Mouse (Mus musculus) embryonic fibroblast, embryonic 13.5 days (primary cell): ENCODE data around the gene Plk5. TPM values are rescaled to one million over a fixed set of nuclear protein-coding genes. Genes with fewer than 3 reads are reported as not detected.
A peak's percentile ranks its signal among the peaks of the same experiment; 100 is the strongest.

Source experiments
- H3K27ac ChIP-seq: 2 replicates; pipeline ENCODE4 v1.5.1; 2012; ENCODE audit warnings: low read length, control low read depth, inconsistent platforms; ENCODE audit not compliant: insufficient read depth
- H3K4me1 ChIP-seq: 2 replicates; pipeline ENCODE4 v1.6.1; 2011; ENCODE audit warnings: low read length; ENCODE audit not compliant: control insufficient read depth, insufficient read depth
- H3K4me3 ChIP-seq: 2 replicates; pipeline ENCODE4 v1.5.1; 2011; ENCODE audit warnings: mild to moderate bottlenecking, control low read depth, low read length; ENCODE audit not compliant: insufficient read depth
- CTCF ChIP-seq: IDR thresholded peaks from 2 replicates; pipeline ENCODE4 v1.5.1; 2011; ENCODE audit warnings: mild to moderate bottlenecking, control low read depth, low read length, moderate library complexity, borderline replicate concordance; ENCODE audit not compliant: insufficient read depth
- POLR2A ChIP-seq: IDR thresholded peaks from 2 replicates; pipeline ENCODE4 v1.6.1; 2011; ENCODE audit warnings: low read depth, mild to moderate bottlenecking, control low read depth, low read length, moderate library complexity
- polyA plus RNA-seq: library from polyadenylated mRNA; stranded (reverse); fragments of >200 nt; gene quantifications from 2 replicates; pipeline ENCODE4 v1.2.4, GENCODE M21; 2011; ENCODE audit warnings: low read depth; ENCODE audit not compliant: missing spikeins, insufficient read length

Plk5 gene
- polyA plus RNA-seq, 1 experiment: not detected

GRCm38 (mm10) chr10:80396822-80397523, 40.7 kb downstream of the Plk5 start:
- peak overlapping the region; percentile 62; the same call in 1 of the 2 replicates for H3K4me3 ChIP-seq
- H3K27ac ChIP-seq: no peak overlapping the region
- H3K4me1 ChIP-seq: peaks cover 3% of the 10 kb centered on the region; the same call in 1 of the 2 replicates
- TF ChIP-seq POLR2A (no peak; the same call in none of the 2 replicates), CTCF (no peak)

GRCm38 (mm10) chr10:80397524-80398173, 41.4 kb downstream of the Plk5 start:
- no peak overlapping the region for H3K27ac ChIP-seq
- peak overlapping the region; percentile 62 for H3K4me3 ChIP-seq
- H3K4me1 ChIP-seq: peaks cover 3% of the 10 kb centered on the region; the same call in 1 of the 2 replicates
- no peak for TF ChIP-seq CTCF
- TF ChIP-seq POLR2A: 0 out of 2 replicates have a peak, but pooled peaks have one; percentile 4

GRCm38 (mm10) chr10:80398174-80398535, 41.9 kb downstream of the Plk5 start:
- peaks cover 3% of the 10 kb centered on the region; the same call in 1 of the 2 replicates for H3K4me1 ChIP-seq

GRCm38 (mm10) chr10:80398719-80399190, 42.5 kb downstream of the Plk5 start:
- H3K4me1 ChIP-seq: peaks cover 3% of the 10 kb centered on the region; the same call in 1 of the 2 replicates
- peak overlapping the region; percentile 62 for H3K4me3 ChIP-seq
- peak overlapping the region; percentile 89 for H3K27ac ChIP-seq
- peak; percentile 89 for TF ChIP-seq POLR2A
- no peak for TF ChIP-seq CTCF

More at GRCm38 (mm10) chr10:80398174-80398535, 41.9 kb downstream of the Plk5 start:
- TF ChIP-seq POLR2A (no peak), CTCF (no peak)
- Histone ChIP-seq H3K27ac (peak overlapping the region; percentile 84), H3K4me3 (peak overlapping the region; percentile 62)

- Histone ChIP-seq H3K4me3 (peak within 1 kb of the TSS; percentile 62), H3K4me1 (peaks cover 3% of the 10 kb centered on the region; the same call in 1 of the 2 replicates), H3K27ac (peak within 1 kb of the TSS; percentile 89)
- peak; percentile 99 for TF ChIP-seq POLR2A
- no peak for TF ChIP-seq CTCF
Observed at GRCm38 (mm10) chr10:80399191-80399972, 43.1 kb downstream of the Plk5 start, which contains the start of gene Mbd3. Gene Mbd3 (minus strand): TSS chr10:80399550.

- TF ChIP-seq CTCF: no peak
- TF ChIP-seq POLR2A: peak; percentile 13; the same call in 1 of the 2 replicates
- Histone ChIP-seq H3K4me3 (peak overlapping the region; percentile 57), H3K27ac (peak overlapping the region; percentile 10), H3K4me1 (peaks cover 6% of the 10 kb centered on the region)
Observed at GRCm38 (mm10) chr10:80399973-80400703, 43.9 kb downstream of the Plk5 start.

- Histone ChIP-seq H3K27ac (peak overlapping the region; percentile 10; the same call in 1 of the 2 replicates), H3K4me1 (peaks cover 10% of the 10 kb centered on the region), H3K4me3 (no peak overlapping the region)
- TF ChIP-seq CTCF (no peak), POLR2A (no peak)
Observed at GRCm38 (mm10) chr10:80400704-80401161, 44.5 kb downstream of the Plk5 start.

GRCm38 (mm10) chr10:80403044-80403692, 46.9 kb downstream of the Plk5 start:
- Histone ChIP-seq H3K4me3 (no peak overlapping the region), H3K4me1 (peaks cover 10% of the 10 kb centered on the region), H3K27ac (no peak overlapping the region)
- TF ChIP-seq CTCF (peak; percentile 39; the same call in 1 of the 2 replicates), POLR2A (no peak)
